Mouse (Mus musculus): ENCODE results near the gene Serpinc1.

- TF ChIP-seq CTCF (conservative IDR thresholded peaks at IDR 0.05; ENCODE audit: insufficient read depth, insufficient read length, low read depth, low read length): no peak
- TF ChIP-seq POLR2A (IDR thresholded peaks at IDR 0.05; ENCODE audit: low read depth, low read length): no peak
Observed at GRCm38 (mm10) chr1:161037026-161037425, 58.6 kb downstream of the Serpinc1 start.
